Mouse (Mus musculus): ENCODE measurements around the gene Gm4792. TPM values are rescaled to one million over a fixed set of nuclear protein-coding genes. Genes with fewer than 3 reads are reported as not detected.

Gm4792 gene
- polyA plus RNA-seq, 1 experiment from 2014 or later: 0.74 TPM

GRCm38 (mm10) chr10:94282179-94282578, 16.3 kb downstream of the Gm4792 start:
- Histone ChIP-seq H3K27ac (ENCODE audit: low read depth, low read length) (no peak overlapping the region), H3K4me2 (ENCODE audit: low read depth, low read length) (no peak overlapping the region), H3K4me1 (ENCODE audit: control insufficient read depth, insufficient read depth, low read length) (no peaks in the 10 kb centered on the region), H3K9me3 (ENCODE audit: control insufficient read depth, low read length) (no peaks in the 10 kb centered on the region), H3K4me3 (ENCODE audit: low read depth, low read length) (no peak overlapping the region), H3K27me3 (ENCODE audit: control insufficient read depth, insufficient read depth, low read length) (no peaks in the 10 kb centered on the region), H3K36me3 (ENCODE audit: control insufficient read depth, insufficient read depth, low read length) (no peaks in the 10 kb centered on the region), H3K9ac (replicated peaks; ENCODE audit: low read depth, low read length) (no peak overlapping the region)
- WGBS: 62% methylated on average over 8 of the region's 8 CpGs
- no peak for ATAC-seq (ENCODE audit: low read depth)

GRCm38 (mm10) chr10:94276511-94276910, 22.0 kb downstream of the Gm4792 start:
- Histone ChIP-seq H3K36me3 (ENCODE audit: control insufficient read depth, insufficient read depth, low read length) (no peaks in the 10 kb centered on the region), H3K4me1 (ENCODE audit: control insufficient read depth, insufficient read depth, low read length) (no peaks in the 10 kb centered on the region), H3K4me3 (ENCODE audit: low read depth, low read length) (no peak overlapping the region), H3K9ac (replicated peaks; ENCODE audit: low read depth, low read length) (no peak overlapping the region), H3K4me2 (ENCODE audit: low read depth, low read length) (no peak overlapping the region), H3K27ac (ENCODE audit: low read depth, low read length) (no peak overlapping the region), H3K27me3 (ENCODE audit: control insufficient read depth, insufficient read depth, low read length) (no peaks in the 10 kb centered on the region), H3K9me3 (ENCODE audit: control insufficient read depth, low read length) (no peaks in the 10 kb centered on the region)
- no peak for ATAC-seq (ENCODE audit: low read depth)
- WGBS: 55% methylated on average over 2 of the region's 2 CpGs

GRCm38 (mm10) chr10:94275321-94275720, 23.2 kb downstream of the Gm4792 start:
- Histone ChIP-seq H3K36me3 (ENCODE audit: control insufficient read depth, insufficient read depth, low read length) (no peaks in the 10 kb centered on the region), H3K4me3 (ENCODE audit: low read depth, low read length) (no peak overlapping the region), H3K9me3 (ENCODE audit: control insufficient read depth, low read length) (no peaks in the 10 kb centered on the region), H3K9ac (replicated peaks; ENCODE audit: low read depth, low read length) (no peak overlapping the region), H3K27ac (ENCODE audit: low read depth, low read length) (no peak overlapping the region), H3K4me2 (ENCODE audit: low read depth, low read length) (no peak overlapping the region), H3K27me3 (ENCODE audit: control insufficient read depth, insufficient read depth, low read length) (no peaks in the 10 kb centered on the region), H3K4me1 (ENCODE audit: control insufficient read depth, insufficient read depth, low read length) (no peaks in the 10 kb centered on the region)
- WGBS: 5% methylated on average over 3 of the region's 3 CpGs
- ATAC-seq (ENCODE audit: low read depth): no peak

GRCm38 (mm10) chr10:94265656-94266542, 32.6 kb downstream of the Gm4792 start:
- no peaks in the 10 kb centered on the region for H3K9me3 ChIP-seq (ENCODE audit: control insufficient read depth, low read length)
- no peaks in the 10 kb centered on the region for H3K27me3 ChIP-seq (ENCODE audit: control insufficient read depth, insufficient read depth, low read length)
- H3K4me3 ChIP-seq (ENCODE audit: low read depth, low read length): no peak overlapping the region
- H3K9ac ChIP-seq (replicated peaks; ENCODE audit: low read depth, low read length): no peak overlapping the region
- 54% methylated on average over 17 of the region's 17 CpGs for WGBS
- no peaks in the 10 kb centered on the region for H3K36me3 ChIP-seq (ENCODE audit: control insufficient read depth, insufficient read depth, low read length)
- peak; percentile 51; the same call in 1 of the 2 replicates for ATAC-seq (ENCODE audit: low read depth)
- H3K4me1 ChIP-seq (ENCODE audit: control insufficient read depth, insufficient read depth, low read length): 0 out of 2 replicates have a peak, but pooled peaks cover 3% of the 10 kb centered on the region
- no peak overlapping the region for H3K27ac ChIP-seq (ENCODE audit: low read depth, low read length)
- no peak overlapping the region for H3K4me2 ChIP-seq (ENCODE audit: low read depth, low read length)

GRCm38 (mm10) chr10:94263211-94263610, 35.3 kb downstream of the Gm4792 start:
- Histone ChIP-seq H3K36me3 (ENCODE audit: control insufficient read depth, insufficient read depth, low read length) (no peaks in the 10 kb centered on the region), H3K4me2 (ENCODE audit: low read depth, low read length) (no peak overlapping the region), H3K4me1 (ENCODE audit: control insufficient read depth, insufficient read depth, low read length) (0 out of 2 replicates have a peak, but pooled peaks cover 3% of the 10 kb centered on the region), H3K27ac (ENCODE audit: low read depth, low read length) (no peak overlapping the region), H3K27me3 (ENCODE audit: control insufficient read depth, insufficient read depth, low read length) (no peaks in the 10 kb centered on the region), H3K9me3 (ENCODE audit: control insufficient read depth, low read length) (no peaks in the 10 kb centered on the region), H3K9ac (replicated peaks; ENCODE audit: low read depth, low read length) (no peak overlapping the region), H3K4me3 (ENCODE audit: low read depth, low read length) (no peak overlapping the region)
- 79% methylated on average over 3 of the region's 3 CpGs for WGBS
- ATAC-seq (ENCODE audit: low read depth): no peak

- Histone ChIP-seq H3K27ac (ENCODE audit: low read depth, low read length) (no peak overlapping the region), H3K4me1 (ENCODE audit: control insufficient read depth, insufficient read depth, low read length) (0 out of 2 replicates have a peak, but pooled peaks cover 3% of the 10 kb centered on the region), H3K4me3 (ENCODE audit: low read depth, low read length) (no peak overlapping the region), H3K9ac (replicated peaks; ENCODE audit: low read depth, low read length) (no peak overlapping the region), H3K36me3 (ENCODE audit: control insufficient read depth, insufficient read depth, low read length) (no peaks in the 10 kb centered on the region), H3K27me3 (ENCODE audit: control insufficient read depth, insufficient read depth, low read length) (no peaks in the 10 kb centered on the region), H3K4me2 (ENCODE audit: low read depth, low read length) (no peak overlapping the region), H3K9me3 (ENCODE audit: control insufficient read depth, low read length) (no peaks in the 10 kb centered on the region)
- 90% methylated on average over 13 of the region's 13 CpGs for WGBS
- ATAC-seq (ENCODE audit: low read depth): no peak
These were observed 35.9 kb downstream of the Gm4792 start for GRCm38 (mm10) chr10:94262646-94263045.

- H3K27ac ChIP-seq (ENCODE audit: low read depth, low read length): no peak overlapping the region
- H3K4me3 ChIP-seq (ENCODE audit: low read depth, low read length): no peak overlapping the region
- no peaks in the 10 kb centered on the region for H3K4me1 ChIP-seq (ENCODE audit: control insufficient read depth, insufficient read depth, low read length)
- H3K27me3 ChIP-seq (ENCODE audit: control insufficient read depth, insufficient read depth, low read length): no peaks in the 10 kb centered on the region
- no peak for ATAC-seq (ENCODE audit: low read depth)
- H3K4me2 ChIP-seq (ENCODE audit: low read depth, low read length): no peak overlapping the region
- H3K9ac ChIP-seq (replicated peaks; ENCODE audit: low read depth, low read length): no peak overlapping the region
- WGBS: 90% methylated on average over 1 of the region's 1 CpGs
- H3K9me3 ChIP-seq (ENCODE audit: control insufficient read depth, low read length): no peaks in the 10 kb centered on the region
- H3K36me3 ChIP-seq (ENCODE audit: control insufficient read depth, insufficient read depth, low read length): no peaks in the 10 kb centered on the region
These were observed 38.0 kb downstream of the Gm4792 start for GRCm38 (mm10) chr10:94260544-94260943.

GRCm38 (mm10) chr10:94256518-94256917, 42.0 kb downstream of the Gm4792 start:
- 94% methylated on average over 4 of the region's 4 CpGs for WGBS
- Histone ChIP-seq H3K4me1 (ENCODE audit: control insufficient read depth, insufficient read depth, low read length) (no peaks in the 10 kb centered on the region), H3K27ac (ENCODE audit: low read depth, low read length) (no peak overlapping the region), H3K9me3 (ENCODE audit: control insufficient read depth, low read length) (no peaks in the 10 kb centered on the region), H3K4me2 (ENCODE audit: low read depth, low read length) (no peak overlapping the region), H3K36me3 (ENCODE audit: control insufficient read depth, insufficient read depth, low read length) (no peaks in the 10 kb centered on the region), H3K27me3 (ENCODE audit: control insufficient read depth, insufficient read depth, low read length) (no peaks in the 10 kb centered on the region), H3K4me3 (ENCODE audit: low read depth, low read length) (no peak overlapping the region), H3K9ac (replicated peaks; ENCODE audit: low read depth, low read length) (no peak overlapping the region)
- ATAC-seq (ENCODE audit: low read depth): no peak

GRCm38 (mm10) chr10:94255744-94256143, 42.8 kb downstream of the Gm4792 start:
- 58% methylated on average over 6 of the region's 6 CpGs for WGBS
- H3K36me3 ChIP-seq (ENCODE audit: control insufficient read depth, insufficient read depth, low read length): no peaks in the 10 kb centered on the region
- no peak for ATAC-seq (ENCODE audit: low read depth)
- H3K27me3 ChIP-seq (ENCODE audit: control insufficient read depth, insufficient read depth, low read length): no peaks in the 10 kb centered on the region
- H3K9ac ChIP-seq (replicated peaks; ENCODE audit: low read depth, low read length): no peak overlapping the region
- H3K27ac ChIP-seq (ENCODE audit: low read depth, low read length): no peak overlapping the region
- H3K4me3 ChIP-seq (ENCODE audit: low read depth, low read length): no peak overlapping the region
- no peaks in the 10 kb centered on the region for H3K9me3 ChIP-seq (ENCODE audit: control insufficient read depth, low read length)
- H3K4me2 ChIP-seq (ENCODE audit: low read depth, low read length): no peak overlapping the region
- no peaks in the 10 kb centered on the region for H3K4me1 ChIP-seq (ENCODE audit: control insufficient read depth, insufficient read depth, low read length)
